Mouse (Mus musculus) embryonic stem cell, embryonic (primary cell): ENCODE measurements at regions not wholly inside any gene's neighbourhood (a gene's known extent, or its start where the extent isn't known, plus 50 kb on each side); places are given as distances from the start of the nearest gene placed in this dataset.

Experiments
- CTCF ChIA-PET, 4 experiments: fragments of 300-600 bp in 2 of 4; fragments of 350-600 bp in 2 of 4; sonication (Branson Sonifier 250); formaldehyde crosslinking; loops; one replicate each; lab custom pipeline; 2022; ENCODE audit warnings: inconsistent platforms in 2 of 4; lab: Charles Lee
- POLR2A ChIA-PET, 4 experiments: fragments of 300-600 bp in 2 of 4; fragments of 350-600 bp in 2 of 4; sonication (Branson Sonifier 250); formaldehyde crosslinking; loops; one replicate each; lab custom pipeline; 2022; ENCODE audit warnings: antibody characterized with exemption in 4 of 4, inconsistent platforms in 1 of 4; lab: Charles Lee

DNA sequence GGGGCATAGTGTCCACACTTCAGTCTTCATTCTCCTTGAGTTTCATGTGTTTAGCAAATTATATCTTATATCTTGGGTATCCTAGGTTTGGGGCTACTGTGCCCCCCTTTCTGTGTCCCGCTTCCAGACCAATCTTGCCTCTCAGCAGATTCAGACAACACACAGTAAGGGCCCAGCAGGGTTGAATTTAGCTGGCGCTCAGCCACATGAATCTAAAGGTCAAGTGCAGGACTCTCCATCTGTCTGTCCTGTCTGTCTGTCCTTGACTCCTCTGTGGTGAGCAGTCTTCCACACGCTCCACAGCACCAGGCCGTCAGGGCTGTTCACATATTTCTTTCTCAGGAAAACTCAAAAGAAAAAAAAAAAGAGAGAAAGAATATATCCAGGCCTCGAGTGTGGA lies 255.5 kb upstream of the Kdm8 start:
- ChIA-PET CTCF (no interaction called here), POLR2A (no interaction called here)

GRCm38 (mm10) chr7:125190067-125190466 lies 254.4 kb upstream of the Kdm8 start:
- ChIA-PET POLR2A (interaction anchor here in 3 of 4 experiments (0.6 to 0.7 kb wide), 3 partner anchors 63 to 389 kb away, joined by 3 to 4 read pairs (median 3); no protein-coding TSS in a partner anchor), CTCF (no interaction called here)

DNA sequence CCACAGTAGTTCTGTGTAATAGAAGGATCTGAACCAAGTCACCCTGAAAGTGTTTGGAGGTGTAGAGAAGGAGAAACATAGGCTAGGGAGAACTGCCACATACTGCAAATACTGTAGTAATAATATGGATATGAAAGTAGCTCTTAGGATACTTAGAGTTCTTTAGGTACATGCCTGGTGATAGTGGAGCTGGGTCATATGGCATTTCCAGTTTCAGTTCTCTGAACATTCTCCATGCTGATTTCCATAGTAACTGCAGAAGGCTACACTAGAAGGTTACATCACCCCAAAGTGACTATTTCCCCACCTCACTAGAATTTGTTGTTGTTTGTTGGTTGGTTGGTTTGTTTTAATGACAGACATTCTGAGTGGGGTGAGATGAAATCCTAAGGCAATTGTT lies 253.2 kb upstream of the Kdm8 start:
- POLR2A ChIA-PET: no interaction called here
- CTCF ChIA-PET: interaction anchor here in 1 of 4 experiments (0.7 kb wide), 1 partner anchor 1700 kb away, joined by 3 read pairs; no protein-coding TSS in a partner anchor

DNA sequence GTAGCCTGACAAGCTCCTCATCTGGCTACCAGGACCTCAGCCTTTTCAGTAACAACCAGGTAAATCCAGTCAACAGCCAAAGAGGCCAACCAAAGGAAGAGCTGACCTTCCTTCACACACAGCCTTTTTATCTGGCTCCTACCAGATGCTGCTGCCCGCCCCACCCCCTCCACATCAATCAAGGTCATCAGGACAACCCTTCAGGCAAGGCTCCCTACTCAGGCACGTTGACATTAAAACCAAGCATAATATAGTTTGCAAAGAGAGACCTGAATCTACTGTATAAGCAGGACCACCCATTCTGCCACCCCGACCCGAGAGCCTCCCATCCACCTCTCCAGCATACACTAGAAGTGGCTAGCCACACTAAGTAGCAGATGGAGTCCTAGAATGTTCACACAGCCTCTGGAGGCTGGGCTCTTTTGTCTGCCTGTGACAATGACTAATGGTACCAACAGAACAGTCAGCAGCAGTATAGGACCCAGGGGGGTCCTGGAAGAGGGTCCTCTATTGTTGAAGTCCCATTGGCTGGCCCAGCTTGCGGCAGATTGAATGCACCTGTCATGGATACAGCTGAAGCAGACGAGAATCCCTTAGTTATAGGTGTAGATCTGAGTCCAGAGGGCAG lies 233.0 kb upstream of the Kdm8 start:
- CTCF ChIA-PET: no interaction called here
- POLR2A ChIA-PET: no interaction called here

DNA sequence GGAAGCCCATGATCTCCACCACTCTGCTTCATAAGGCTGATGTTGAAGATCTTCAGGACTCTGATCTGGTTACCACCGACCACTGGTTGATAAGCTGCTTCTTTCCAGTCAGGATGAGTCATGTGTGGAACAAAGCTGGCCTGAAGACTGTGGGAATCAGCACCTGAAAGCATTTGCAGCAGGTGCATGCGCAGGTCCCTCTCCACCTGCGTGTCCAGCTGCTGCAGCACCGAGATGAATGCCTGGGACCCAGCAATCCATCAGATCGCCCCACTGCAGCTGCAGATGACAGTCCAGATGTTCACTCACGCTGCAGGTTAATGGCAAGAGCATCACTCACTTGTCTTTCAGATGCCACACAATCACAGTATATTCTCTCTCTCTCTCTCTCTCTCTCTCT lies 230.4 kb upstream of the Kdm8 start:
- ChIA-PET POLR2A (no interaction called here), CTCF (interaction anchor here in 1 of 4 experiments (0.6 kb wide), 1 partner anchor 279 kb away, joined by 3 read pairs; no protein-coding TSS in a partner anchor)

DNA sequence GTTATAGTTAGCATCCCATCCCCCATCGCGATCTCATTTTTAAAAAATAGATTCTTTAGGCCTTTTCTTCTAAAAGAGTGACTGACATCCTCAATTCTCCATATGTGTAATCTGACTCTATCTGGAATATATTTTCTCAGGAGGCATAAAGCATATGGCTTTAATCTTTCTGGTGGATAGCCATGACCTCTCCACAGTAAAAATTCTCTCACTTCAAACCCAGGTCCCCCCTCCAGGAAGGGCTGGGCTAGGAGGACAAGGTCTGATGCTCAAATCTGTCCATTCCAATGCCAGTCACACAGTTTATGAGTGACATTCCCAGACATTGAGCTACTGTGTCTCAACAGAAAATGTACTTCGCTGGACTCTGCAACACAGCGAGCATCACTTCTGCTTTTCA lies 226.8 kb upstream of the Kdm8 start:
- ChIA-PET CTCF (no interaction called here), POLR2A (no interaction called here)

DNA sequence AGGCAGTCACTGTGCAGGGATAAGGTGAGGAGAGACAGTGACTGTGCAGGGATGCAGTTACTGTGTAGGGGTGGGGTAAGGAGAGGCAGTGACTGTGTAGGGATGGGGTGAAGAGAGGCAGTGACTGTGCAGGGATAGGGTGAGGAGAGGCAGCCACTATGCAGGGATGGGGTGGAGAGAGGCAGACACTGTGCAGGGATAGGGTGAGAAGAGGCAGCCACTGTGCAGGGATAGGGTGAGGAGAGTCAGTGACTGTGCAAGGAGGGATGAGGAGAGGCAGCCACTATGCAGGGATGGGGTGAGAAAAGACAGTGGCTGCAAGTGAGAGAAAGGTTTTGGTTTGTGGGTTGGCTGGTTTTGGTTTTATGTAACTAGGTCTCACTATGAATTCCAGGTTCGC lies 221.8 kb upstream of the Kdm8 start:
- POLR2A ChIA-PET: no interaction called here

GRCm38 (mm10) chr7:125234911-125235310 lies 209.6 kb upstream of the Kdm8 start:
- POLR2A ChIA-PET: no interaction called here

More for the DNA sequence above, 221.8 kb upstream of the Kdm8 start:
- CTCF ChIA-PET: no interaction called here

DNA sequence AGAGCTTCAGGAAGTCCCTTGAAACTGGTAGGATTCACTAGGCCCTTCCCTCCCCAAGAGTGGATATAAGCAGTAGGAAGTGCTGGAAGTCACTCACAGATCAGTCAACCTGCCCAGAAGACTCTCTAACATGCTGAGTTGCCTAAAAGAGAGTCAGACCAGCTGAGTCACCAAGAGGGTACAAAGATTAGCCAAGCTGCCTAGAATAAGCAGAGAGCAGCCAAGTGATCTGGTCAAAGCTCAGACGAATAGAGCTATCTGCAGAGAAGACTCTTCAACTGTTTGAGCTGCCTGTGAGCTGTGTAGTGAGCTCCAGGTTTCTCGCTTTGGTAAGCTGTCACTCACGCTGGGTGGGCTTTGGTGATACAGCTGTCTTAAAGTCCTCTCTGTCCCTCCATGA lies 207.4 kb upstream of the Kdm8 start:
- POLR2A ChIA-PET: no interaction called here

More at GRCm38 (mm10) chr7:125234911-125235310, 209.6 kb upstream of the Kdm8 start:
- CTCF ChIA-PET: no interaction called here

GRCm38 (mm10) chr7:125243021-125243420 lies 201.5 kb upstream of the Kdm8 start:
- CTCF ChIA-PET: no interaction called here
- POLR2A ChIA-PET: interaction anchor here in 1 of 4 experiments (0.5 kb wide), 1 partner anchor 154 kb away, joined by 3 read pairs; no protein-coding TSS in a partner anchor

More for the DNA sequence above, 207.4 kb upstream of the Kdm8 start:
- CTCF ChIA-PET: no interaction called here

- POLR2A ChIA-PET: no interaction called here
- CTCF ChIA-PET: no interaction called here
These were observed 196.1 kb upstream of the Kdm8 start for GRCm38 (mm10) chr7:125248386-125248785.

- ChIA-PET CTCF (no interaction called here), POLR2A (interaction anchor here in 1 of 4 experiments (0.6 kb wide), 1 partner anchor 21 kb away, joined by 3 read pairs; no protein-coding TSS in a partner anchor)
These were observed 194.1 kb upstream of the Kdm8 start for GRCm38 (mm10) chr7:125250385-125250784.

- ChIA-PET POLR2A (interaction anchor here in 1 of 4 experiments (0.6 kb wide), 1 partner anchor 22 kb away, joined by 3 read pairs; no protein-coding TSS in a partner anchor), CTCF (interaction anchor here in 1 of 4 experiments (0.6 kb wide), 1 partner anchor 356 kb away, joined by 6 read pairs; no protein-coding TSS in a partner anchor)
These were observed 193.4 kb upstream of the Kdm8 start for GRCm38 (mm10) chr7:125250970-125251585.

GRCm38 (mm10) chr7:125254302-125254701 lies 190.2 kb upstream of the Kdm8 start:
- POLR2A ChIA-PET: interaction anchor here in 1 of 4 experiments (1.0 to 1.1 kb wide), 2 partner anchors 18 to 384 kb away, joined by 3 to 4 read pairs; no protein-coding TSS in a partner anchor
- CTCF ChIA-PET: no interaction called here

DNA sequence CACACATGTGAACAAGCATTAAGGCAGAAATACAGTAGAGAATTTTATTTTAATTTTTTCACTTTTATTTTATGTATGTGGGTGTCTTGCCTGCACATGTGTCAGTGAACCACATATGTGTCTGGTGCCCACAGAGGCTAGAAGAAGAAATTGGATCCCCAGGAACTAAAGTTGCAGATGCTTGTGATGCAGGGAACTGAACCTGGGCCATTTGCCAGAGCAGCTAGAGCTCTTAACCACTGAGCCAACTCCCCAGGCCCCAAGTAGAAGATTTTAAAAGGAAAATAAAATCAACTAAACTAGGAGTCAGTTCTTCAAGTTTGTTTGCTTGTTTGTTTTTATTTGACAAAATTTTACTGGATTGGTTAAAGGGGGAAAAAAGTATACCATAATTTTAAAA lies 185.5 kb upstream of the Kdm8 start:
- ChIA-PET POLR2A (no interaction called here), CTCF (no interaction called here)

DNA sequence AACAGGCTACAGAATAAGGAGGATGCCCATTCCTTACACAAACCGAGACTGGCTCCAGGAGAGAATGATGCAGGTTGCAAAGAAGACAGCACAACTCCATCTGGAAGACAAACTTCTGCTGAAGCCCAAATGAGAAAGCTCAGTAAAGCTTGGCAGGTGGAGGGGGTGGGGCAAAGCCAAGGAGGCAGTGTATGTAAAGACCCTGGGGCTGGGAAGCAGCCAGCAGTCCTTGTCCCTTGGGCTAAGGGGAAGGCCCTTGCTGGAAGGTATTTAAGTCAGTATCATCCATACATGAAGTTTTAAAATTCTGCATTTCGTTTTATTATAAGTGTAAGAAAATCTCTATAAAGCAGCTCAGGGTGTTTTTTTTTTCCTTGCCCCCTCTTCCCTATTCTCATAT lies 182.3 kb upstream of the Kdm8 start:
- POLR2A ChIA-PET: no interaction called here
- CTCF ChIA-PET: interaction anchor here in 2 of 4 experiments (0.5 to 0.6 kb wide), 2 partner anchors 351 to 1786 kb away, joined by 6 to 12 read pairs; no protein-coding TSS in a partner anchor

DNA sequence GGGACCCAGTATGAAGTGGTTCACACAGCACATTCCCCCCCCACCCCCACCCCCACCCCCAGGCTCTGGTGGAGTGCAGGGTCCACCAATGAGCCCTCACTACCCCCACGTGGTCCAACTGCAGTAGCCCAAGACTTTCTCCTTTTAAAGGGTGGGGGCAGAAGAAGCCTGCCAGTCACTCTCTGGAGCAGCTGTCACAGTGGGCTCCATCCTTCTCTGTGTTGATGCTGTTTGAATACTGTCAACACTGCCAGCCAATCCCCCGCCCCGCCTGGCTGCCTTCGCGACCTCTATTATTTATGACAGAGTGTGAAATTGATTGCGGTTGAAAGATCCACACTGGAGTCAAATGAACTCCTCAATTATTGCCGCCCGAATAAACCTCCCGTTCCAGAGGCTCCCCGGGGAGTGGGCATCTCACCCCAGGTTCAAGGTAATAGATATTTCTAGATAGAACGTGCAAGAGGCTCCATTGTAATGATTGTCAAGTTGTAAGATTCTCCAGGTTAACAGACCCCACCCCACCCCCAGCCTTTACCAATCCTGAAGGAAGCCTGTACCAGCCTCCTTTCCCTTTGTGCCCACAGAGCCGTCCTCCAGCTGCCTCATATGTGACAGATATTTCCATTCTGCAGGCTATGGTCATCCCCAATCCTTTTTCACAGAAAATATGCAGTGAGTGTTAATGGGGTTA lies 181.7 kb upstream of the Kdm8 start:
- ChIA-PET CTCF (interaction anchor here in 3 of 4 experiments (0.5 to 0.8 kb wide), 3 partner anchors 10 to 1787 kb away, joined by 3 to 12 read pairs (median 6); no protein-coding TSS in a partner anchor), POLR2A (no interaction called here)

- ChIA-PET POLR2A (no interaction called here), CTCF (interaction anchor here in 1 of 4 experiments (0.6 kb wide), 1 partner anchor 863 kb away, joined by 8 read pairs; no protein-coding TSS in a partner anchor)
These were observed 180.7 kb upstream of the Kdm8 start for GRCm38 (mm10) chr7:125263756-125264155.

DNA sequence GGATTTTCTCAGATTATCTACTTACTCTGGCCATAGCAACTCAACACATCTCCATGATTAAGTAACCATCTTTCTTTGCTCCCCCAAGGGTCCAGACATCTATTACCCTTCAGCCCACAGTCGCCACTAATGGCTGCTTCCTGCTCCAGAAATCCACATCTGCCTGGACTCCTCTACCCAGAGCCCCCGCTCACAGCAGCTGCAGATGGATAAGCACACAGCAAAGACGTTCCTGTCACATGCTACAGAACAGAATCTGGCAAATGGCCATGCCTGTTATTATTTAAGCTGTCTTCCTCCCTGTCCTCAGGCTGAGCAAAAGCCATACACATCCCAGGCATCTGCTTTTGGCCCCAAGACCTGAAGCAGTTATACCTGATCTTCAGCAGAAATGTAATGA lies 173.8 kb upstream of the Kdm8 start:
- ChIA-PET POLR2A (no interaction called here), CTCF (interaction anchor here in 1 of 4 experiments (0.6 kb wide), 1 partner anchor 277 kb away, joined by 3 read pairs; no protein-coding TSS in a partner anchor)
